Mouse (Mus musculus) hindbrain, embryonic 14.5 days (tissue): Measurements from ENCODE around the gene Six3. TPM values are rescaled to one million over a fixed set of nuclear protein-coding genes. Genes with fewer than 3 reads are reported as not detected.

Source experiments
- ATAC-seq: fragments of 200-750 bp; cut with Nextera tagmentation; 2 replicates; pipeline ENCODE4 v1.8.0; 2017; ENCODE audit warnings: moderate number of reproducible peaks, mild to moderate bottlenecking, moderate TSS enrichment, moderate library complexity; ENCODE audit not compliant: low FRiP score
- DNase-seq: peaks from one replicate; pipeline ENCODE4 v3.0.0-alpha.2; 2015; ENCODE audit warnings: low spot score
- H3K27ac ChIP-seq: fragments of 300-500 bp; sonication (generic); 2 replicates; pipeline ENCODE4 v1.5.1; 2014; ENCODE audit warnings: mild to moderate bottlenecking, moderate library complexity
- H3K27me3 ChIP-seq: fragments of 300-500 bp; sonication (generic); 2 replicates; pipeline ENCODE4 v1.6.1; 2014; ENCODE audit warnings: mild to moderate bottlenecking, low read length, mixed read lengths; ENCODE audit not compliant: control insufficient read depth, insufficient read depth
- H3K36me3 ChIP-seq: fragments of 300-500 bp; sonication (generic); replicated peaks from 2 replicates; pipeline ENCODE4 v1.6.1; 2014; ENCODE audit not compliant: control insufficient read depth, insufficient read depth
- H3K4me1 ChIP-seq: fragments of 300-500 bp; sonication (generic); replicated peaks from 2 replicates; pipeline ENCODE4 v1.6.1; 2014; ENCODE audit warnings: antibody characterized with exemption, low read length, mixed read lengths; ENCODE audit not compliant: control insufficient read depth, insufficient read depth
- H3K4me2 ChIP-seq: fragments of 300-500 bp; sonication (generic); replicated peaks from 2 replicates; pipeline ENCODE4 v1.6.1; 2014; ENCODE audit warnings: mild to moderate bottlenecking, moderate library complexity
- H3K4me3 ChIP-seq: fragments of 300-500 bp; sonication (generic); replicated peaks from 2 replicates; pipeline ENCODE4 v1.5.1; 2014; ENCODE audit warnings: mild to moderate bottlenecking, low read length
- H3K9ac ChIP-seq: fragments of 300-500 bp; sonication (generic); 2 replicates; pipeline ENCODE4 v1.6.1; 2014
- H3K9me3 ChIP-seq: fragments of 300-500 bp; sonication (generic); 2 replicates; pipeline ENCODE4 v1.6.1; 2016; ENCODE audit warnings: low read length; ENCODE audit not compliant: control insufficient read depth
- WGBS: fragments of 180-500 bp; shearing (Covaris S2); extraction: QIAGEN DNeasy Blood & Tissue Kit; methylation state at CpG from one replicate; pipeline ENCODE4 v1.1.7; 2014; 5-methylcytosine and 5-hydroxymethylcytosine counted together
- polyA plus RNA-seq: library from polyadenylated mRNA; unstranded; fragments of >200 nt; fragmentation: Nextera tagmentation; extraction: Ambion mirVana; gene quantifications from 2 replicates; pipeline ENCODE4 v1.2.1, GENCODE M21; 2014

Gene Six3
- 0.52 TPM in 1 of 2 replicates, not detected in the other for polyA plus RNA-seq

GRCm38 (mm10) chr17:85613266-85613860, at the start of gene Six3:
Gene Six3, plus strand, starts transcription at chr17:85613608.
- peaks cover 100% of the 10 kb centered on the region for H3K27me3 ChIP-seq
- no peak within 1 kb of the TSS for H3K4me2 ChIP-seq
- under 1% methylated on average over 28 of the region's 30 CpGs for WGBS
- no peak within 1 kb of the TSS for H3K9ac ChIP-seq
- no peaks in the 10 kb centered on the region for H3K9me3 ChIP-seq
- H3K36me3 ChIP-seq: no peaks in the 10 kb centered on the region
- no peak within 1 kb of the TSS for H3K4me3 ChIP-seq
- no peak within 1 kb of the TSS for H3K27ac ChIP-seq
- DNase-seq (no peak), ATAC-seq (no peak)
- H3K4me1 ChIP-seq: 0 out of 2 replicates have a peak, but pooled peaks cover 3% of the 10 kb centered on the region

- Histone ChIP-seq H3K9ac (no peak overlapping the region), H3K36me3 (no peaks in the 10 kb centered on the region), H3K27me3 (no peaks in the 10 kb centered on the region), H3K9me3 (no peaks in the 10 kb centered on the region), H3K4me3 (no peak overlapping the region), H3K4me2 (no peak overlapping the region), H3K4me1 (no peaks in the 10 kb centered on the region), H3K27ac (no peak overlapping the region)
- DNase-seq: no peak
- ATAC-seq: no peak
- 76% methylated on average over 7 of the region's 7 CpGs for WGBS
Measured at GRCm38 (mm10) chr17:85564107-85564506, 49.3 kb upstream of the Six3 start.

GRCm38 (mm10) chr17:85574023-85574422, 39.4 kb upstream of the Six3 start:
- Histone ChIP-seq H3K27ac (no peak overlapping the region), H3K4me1 (no peaks in the 10 kb centered on the region), H3K4me3 (no peak overlapping the region), H3K36me3 (no peaks in the 10 kb centered on the region), H3K27me3 (no peaks in the 10 kb centered on the region; the same call in 1 of the 2 replicates), H3K9ac (no peak overlapping the region), H3K9me3 (no peaks in the 10 kb centered on the region), H3K4me2 (no peak overlapping the region)
- 86% methylated on average over 3 of the region's 3 CpGs for WGBS
- no peak for DNase-seq
- no peak for ATAC-seq

- no peak overlapping the region for H3K4me2 ChIP-seq
- no peak overlapping the region for H3K9ac ChIP-seq
- DNase-seq: no peak
- 77% methylated on average over 5 of the region's 5 CpGs for WGBS
- no peak overlapping the region for H3K27ac ChIP-seq
- H3K36me3 ChIP-seq: no peaks in the 10 kb centered on the region
- no peaks in the 10 kb centered on the region; the same call in 1 of the 2 replicates for H3K27me3 ChIP-seq
- H3K4me3 ChIP-seq: no peak overlapping the region
- H3K9me3 ChIP-seq: no peaks in the 10 kb centered on the region
- ATAC-seq: no peak
- no peaks in the 10 kb centered on the region for H3K4me1 ChIP-seq
Measured at GRCm38 (mm10) chr17:85578290-85578689, 35.1 kb upstream of the Six3 start.

- no peak for ATAC-seq
- Histone ChIP-seq H3K27ac (no peak overlapping the region), H3K9ac (no peak overlapping the region), H3K27me3 (no peaks in the 10 kb centered on the region; the same call in 1 of the 2 replicates), H3K4me2 (no peak overlapping the region), H3K4me3 (no peak overlapping the region), H3K9me3 (no peaks in the 10 kb centered on the region), H3K4me1 (no peaks in the 10 kb centered on the region), H3K36me3 (no peaks in the 10 kb centered on the region)
- WGBS: 86% methylated on average over 10 of the region's 10 CpGs
- no peak for DNase-seq
Measured at GRCm38 (mm10) chr17:85579350-85579749, 34.1 kb upstream of the Six3 start.

- Histone ChIP-seq H3K27ac (no peak overlapping the region), H3K27me3 (no peaks in the 10 kb centered on the region; the same call in 1 of the 2 replicates), H3K4me1 (no peaks in the 10 kb centered on the region), H3K4me3 (no peak overlapping the region), H3K36me3 (no peaks in the 10 kb centered on the region), H3K9ac (no peak overlapping the region), H3K9me3 (no peaks in the 10 kb centered on the region), H3K4me2 (no peak overlapping the region)
- DNase-seq: no peak
- ATAC-seq: no peak
- 84% methylated on average over 6 of the region's 6 CpGs for whole genome bisulfite sequencing
Measured at GRCm38 (mm10) chr17:85580221-85580620, 33.2 kb upstream of the Six3 start.

GRCm38 (mm10) chr17:85584170-85584569, 29.2 kb upstream of the Six3 start:
- H3K27ac ChIP-seq: no peak overlapping the region
- no peaks in the 10 kb centered on the region for H3K27me3 ChIP-seq
- no peaks in the 10 kb centered on the region for H3K4me1 ChIP-seq
- no peak overlapping the region for H3K4me3 ChIP-seq
- H3K9ac ChIP-seq: no peak overlapping the region
- no peak for ATAC-seq
- H3K36me3 ChIP-seq: no peaks in the 10 kb centered on the region
- 92% methylated on average over 4 of the region's 4 CpGs for WGBS
- no peaks in the 10 kb centered on the region for H3K9me3 ChIP-seq
- no peak overlapping the region for H3K4me2 ChIP-seq
- no peak for DNase-seq

GRCm38 (mm10) chr17:85584573-85584972, 28.8 kb upstream of the Six3 start:
- no peaks in the 10 kb centered on the region for H3K4me1 ChIP-seq
- H3K9ac ChIP-seq: no peak overlapping the region
- H3K27ac ChIP-seq: no peak overlapping the region
- ATAC-seq: no peak
- 68% methylated on average over 7 of the region's 7 CpGs for WGBS
- no peaks in the 10 kb centered on the region for H3K36me3 ChIP-seq
- DNase-seq: no peak
- no peak overlapping the region for H3K4me2 ChIP-seq
- H3K27me3 ChIP-seq: no peaks in the 10 kb centered on the region
- no peak overlapping the region for H3K4me3 ChIP-seq
- H3K9me3 ChIP-seq: no peaks in the 10 kb centered on the region

GRCm38 (mm10) chr17:85585779-85586178, 27.6 kb upstream of the Six3 start:
- DNase-seq (no peak), ATAC-seq (no peak)
- 89% methylated on average over 5 of the region's 5 CpGs for WGBS
- Histone ChIP-seq H3K36me3 (no peaks in the 10 kb centered on the region), H3K27me3 (no peaks in the 10 kb centered on the region), H3K4me2 (no peak overlapping the region), H3K9ac (no peak overlapping the region), H3K27ac (no peak overlapping the region), H3K9me3 (no peaks in the 10 kb centered on the region), H3K4me1 (no peaks in the 10 kb centered on the region), H3K4me3 (no peak overlapping the region)

- no peak overlapping the region for H3K27ac ChIP-seq
- H3K27me3 ChIP-seq: no peaks in the 10 kb centered on the region
- H3K9ac ChIP-seq: no peak overlapping the region
- no peak overlapping the region for H3K4me3 ChIP-seq
- DNase-seq (no peak), ATAC-seq (no peak)
- H3K9me3 ChIP-seq: no peaks in the 10 kb centered on the region
- H3K4me1 ChIP-seq: no peaks in the 10 kb centered on the region
- no peak overlapping the region for H3K4me2 ChIP-seq
- 71% methylated on average over 6 of the region's 6 CpGs for WGBS
- H3K36me3 ChIP-seq: no peaks in the 10 kb centered on the region
Measured at GRCm38 (mm10) chr17:85591976-85592375, 21.4 kb upstream of the Six3 start.
